ENCODE assay signal across 11 mouse cellular contexts in genomic region chr7:75328721-75329362, GRCm38 (mm10). TPM values are rescaled to one million over a fixed set of nuclear protein-coding genes. Genes with fewer than 3 reads are reported as not detected.
DNase-seq lines count a peak whose midpoint lies in the region; ATAC-seq lines count a peak whose summit lies in the region.
"Had no signal": no experiment of that assay in that cellular context is flagged by ENCODE, and none has a peak within 500 bp of the region (broad histone marks: within the 10 kb centered on the region; RNA-seq: fewer than 3 reads in every experiment).

No protein-coding gene starts in this region.

- WGBS in forebrain, embryonic 16.5 days: 26% methylated on average over 3 of the region's 3 CpGs

- H3K9me3 ChIP-seq in forebrain, embryonic 16.5 days (ENCODE audit: control insufficient read depth, low read length): no peaks in the 10 kb centered on the region
- H3K9me3 ChIP-seq: embryonic facial prominence, embryonic 13.5 days had no signal

- peak; percentile 28 to 67 for DNase-seq in right cerebral cortex, postnatal 10 days (ENCODE audit: low spot score in 2 of 2)
- no peak for DNase-seq in right cerebral cortex, adult 18-20 months
- DNase-seq in mesoderm, embryonic 11.5 days (ENCODE audit: low read depth, low spot score): peak; percentile 56
- no peak for DNase-seq in kidney, adult 11 months
- DNase-seq in adrenal gland, postnatal 25 days: no peak
- no peak for DNase-seq in lung, postnatal 25 days (ENCODE audit: low spot score)
- DNase-seq: heart, adult 2 months; lung, adult 18-20 months had no signal

- H3K9ac ChIP-seq in forebrain, embryonic 16.5 days (replicated peaks; ENCODE audit: low read depth, low read length): no peak overlapping the region
- H3K9ac ChIP-seq: embryonic facial prominence, embryonic 13.5 days had no signal

- peak; percentile 86 for ATAC-seq in forebrain, embryonic 16.5 days
- ATAC-seq: intestine, embryonic 16.5 days had no signal

- H3K4me1 ChIP-seq in forebrain, embryonic 16.5 days (replicated peaks; ENCODE audit: control insufficient read depth, insufficient read depth, low read length): peaks cover 14% of the 10 kb centered on the region

- no peaks in the 10 kb centered on the region for H3K27me3 ChIP-seq in forebrain, embryonic 16.5 days (replicated peaks; ENCODE audit: control insufficient read depth, insufficient read depth, low read length)
- H3K27me3 ChIP-seq: embryonic facial prominence, embryonic 13.5 days had no signal

- no peak overlapping the region for H3K4me2 ChIP-seq in forebrain, embryonic 16.5 days (ENCODE audit: low read length)
- H3K4me2 ChIP-seq: embryonic facial prominence, embryonic 13.5 days had no signal

- H3K27ac ChIP-seq in forebrain, embryonic 16.5 days (ENCODE audit: low read length): peak overlapping the region; percentile 10
- H3K27ac ChIP-seq: embryonic facial prominence, embryonic 13.5 days; heart, adult 2 months had no signal

- no peaks in the 10 kb centered on the region for H3K36me3 ChIP-seq in forebrain, embryonic 16.5 days (ENCODE audit: control insufficient read depth, insufficient read depth)
- H3K36me3 ChIP-seq: embryonic facial prominence, embryonic 13.5 days had no signal

- H3K4me3 ChIP-seq in forebrain, embryonic 16.5 days (replicated peaks; ENCODE audit: low read length): no peak overlapping the region
- H3K4me3 ChIP-seq: embryonic facial prominence, embryonic 13.5 days; heart, adult 2 months had no signal

RNA-seq across cellular contexts. Expression of gene Sv2b, which starts 19.8 kb away (rescaled TPM):
- polyA plus RNA-seq in forebrain, embryonic 16.5 days (2015; fragmentation: Nextera tagmentation; extraction: Ambion mirVana): 12.8 and 14.0 TPM in 2 replicates
- 0.19 and 0.30 TPM in 2 replicates for total RNA-seq in adrenal gland, postnatal 25 days (2021)

Comparison
In these comparisons a context has a peak if more than half of its experiments do, and no peak if none do; other contexts are left out.
1. DNase-seq: peak in right cerebral cortex, postnatal 10 days (2 of 2) and mesoderm, embryonic 11.5 days (single experiment); none in right cerebral cortex, adult 18-20 months (single experiment), kidney, adult 11 months (single experiment), adrenal gland, postnatal 25 days (single experiment) and lung, postnatal 25 days (single experiment).